ENCODE assay signal across 14 mouse cellular contexts in the genomic region with DNA sequence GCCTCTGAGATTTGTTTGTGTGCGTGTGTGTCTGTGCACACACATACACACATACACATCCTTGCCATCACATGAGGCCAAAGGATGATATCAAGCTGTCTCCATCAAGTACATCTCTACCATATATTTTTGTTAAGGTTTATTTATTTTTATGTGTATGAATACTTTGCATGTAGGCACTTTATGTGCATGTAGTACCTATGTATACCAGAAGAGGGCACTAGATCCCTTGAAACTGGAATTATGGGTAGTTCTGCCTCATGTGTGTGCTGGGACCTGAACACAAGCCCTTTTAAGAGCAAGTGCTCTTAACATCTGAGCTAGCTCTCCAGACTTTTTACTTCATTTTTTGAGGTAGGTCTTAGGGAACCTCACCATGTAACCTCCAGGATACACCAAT. TPM values are rescaled to one million over a fixed set of nuclear protein-coding genes. Genes with fewer than 3 reads are reported as not detected.
DNase-seq lines count a peak whose midpoint lies in the region; TF ChIP-seq lines count a peak whose summit lies in the region.
"Had no signal": no experiment of that assay in that cellular context is flagged by ENCODE, and none has a peak within 500 bp of the region (broad histone marks: within the 10 kb centered on the region; RNA-seq: fewer than 3 reads in every experiment).

No protein-coding gene starts in this region.

- H3K27ac ChIP-seq in layer of hippocampus, adult 2 months = no peak overlapping the region
- no peak overlapping the region for H3K27ac ChIP-seq in CH12.LX (ENCODE audit: insufficient read depth, low read depth)
- H3K27ac ChIP-seq: embryonic facial prominence, embryonic 13.5 days; heart, embryonic 15.5 days had no signal

- peaks cover 25% of the 10 kb centered on the region for H3K27me3 ChIP-seq in CH12.LX (replicated peaks)
- H3K27me3 ChIP-seq: embryonic facial prominence, embryonic 13.5 days; heart, embryonic 15.5 days had no signal

- TF ChIP-seq EP300 in CH12.LX (IDR thresholded peaks at IDR 0.05; ENCODE audit: low read length) = no peak

- H3K9me3 ChIP-seq in CH12.LX (replicated peaks; ENCODE audit: low read length) = peaks cover 4% of the 10 kb centered on the region
- H3K9me3 ChIP-seq: embryonic facial prominence, embryonic 13.5 days; heart, embryonic 15.5 days had no signal

- DNase-seq in layer of hippocampus, adult 2 months (ENCODE audit: low spot score in 2 of 2) = no peak
- DNase-seq in layer of hippocampus, postnatal 36 days = no peak
- peak; percentile 14 for DNase-seq in 416B (ENCODE audit: low read depth)
- no peak for DNase-seq in CH12.LX (ENCODE audit: extremely low read depth)
- peak; percentile 16 for DNase-seq in WW6 (ENCODE audit: low read depth, low spot score)
- DNase-seq in ovary, adult 18-20 months (ENCODE audit: low spot score) = no peak
- no peak for DNase-seq in layer of hippocampus, adult 18-20 months (ENCODE audit: low spot score in 2 of 2)
- DNase-seq: adrenal gland, adult 8-10 months; cerebellum, adult 8-10 months; kidney, adult 18-20 months; kidney, postnatal 4 days; retina, postnatal 1 day had no signal

- no peak overlapping the region for H3K4me2 ChIP-seq in CH12.LX (ENCODE audit: insufficient read depth, low read depth, poor library complexity, severe bottlenecking)
- H3K4me2 ChIP-seq: embryonic facial prominence, embryonic 13.5 days; heart, embryonic 15.5 days had no signal

- in situ Hi-C loops in CH12.LX (cut with MboI; ENCODE audit: low pct_ligation_motif_present, low pct_unique_long_range_greater_than_20kb, low sequenced_read_pairs) = no loop called here

- TF ChIP-seq CTCF in layer of hippocampus, adult 2 months (conservative IDR thresholded peaks at IDR 0.05) = peak; percentile 66
- peak; percentile 55 to 61 for TF ChIP-seq CTCF in CH12.LX (conservative IDR thresholded peaks at IDR 0.05 in 1 of 2, IDR thresholded peaks at IDR 0.05 in 1 of 2; ENCODE audit: low read depth in 2 of 2, low read length in 2 of 2)

- no peak for TF ChIP-seq POLR2A in CH12.LX (IDR thresholded peaks at IDR 0.05; ENCODE audit: low read depth, low read length)

- dilution Hi-C loops in CH12.LX (cut with MboI; ENCODE audit: extremely low pct_ligation_motif_present, extremely low pct_unique_long_range_greater_than_20kb, low sequenced_read_pairs) = no loop called here

- no peaks in the 10 kb centered on the region for H3K36me3 ChIP-seq in CH12.LX (replicated peaks in 1 of 2; ENCODE audit: control insufficient read depth in 1 of 2, insufficient read depth in 1 of 2, low read length in 1 of 2)
- H3K36me3 ChIP-seq: embryonic facial prominence, embryonic 13.5 days; heart, embryonic 15.5 days had no signal

- no peaks in the 10 kb centered on the region for H3K79me2 ChIP-seq in CH12.LX (replicated peaks; ENCODE audit: control insufficient read depth, extremely low read depth, insufficient read depth, poor library complexity, severe bottlenecking)

- H3K9ac ChIP-seq in CH12.LX (ENCODE audit: insufficient read depth, low read depth) = no peak overlapping the region
- H3K9ac ChIP-seq: embryonic facial prominence, embryonic 13.5 days; heart, embryonic 15.5 days had no signal

- TF ChIP-seq RAD21 in CH12.LX (IDR thresholded peaks at IDR 0.05; ENCODE audit: low read depth, low read length) = peak; percentile 45

- H3K4me1 ChIP-seq in CH12.LX (ENCODE audit: control insufficient read depth in 1 of 2, insufficient read depth in 2 of 2) = no peaks in the 10 kb centered on the region
- H3K4me1 ChIP-seq: embryonic facial prominence, embryonic 13.5 days; heart, embryonic 15.5 days had no signal

- H3K4me3 ChIP-seq in layer of hippocampus, adult 2 months = no peak overlapping the region
- no peak overlapping the region for H3K4me3 ChIP-seq in CH12.LX (replicated peaks in 1 of 3; ENCODE audit: low read depth in 2 of 3, low read length in 2 of 3, poor library complexity in 1 of 3)
- H3K4me3 ChIP-seq: embryonic facial prominence, embryonic 13.5 days; heart, embryonic 15.5 days had no signal

TF ChIP-seq in CH12.LX, 34 proteins besides CTCF, POLR2A, EP300 and RAD21:
- TF ChIP-seq NRF1 (IDR thresholded peaks at IDR 0.05; ENCODE audit: low read depth, low read length) (no peak), TBP (conservative IDR thresholded peaks at IDR 0.05; ENCODE audit: low read depth, low read length) (no peak), RCOR1 (conservative IDR thresholded peaks at IDR 0.05; ENCODE audit: low read depth, low read length) (no peak), SMC3 (IDR thresholded peaks at IDR 0.05; ENCODE audit: low read depth, low read length) (peak; percentile 8; the same call in 1 of the 2 replicates), TCF12 (IDR thresholded peaks at IDR 0.05; ENCODE audit: low read depth, low read length) (no peak), CHD2 (IDR thresholded peaks at IDR 0.05; ENCODE audit: low read length) (no peak), ELF1 (IDR thresholded peaks at IDR 0.05; ENCODE audit: low read depth, low read length) (no peak), GABPA (IDR thresholded peaks at IDR 0.05; ENCODE audit: insufficient replicate concordance, low read depth, low read length) (no peak)

RNA-seq across cellular contexts. Expression of gene Fstl4, which starts 38.4 kb away (rescaled TPM):
- total RNA-seq in layer of hippocampus, adult 2 months (2021) = 10 to 100 TPM; 13.8 to 14.8 TPM
- total RNA-seq in layer of hippocampus, postnatal 36 days (2021) = 10 to 100 TPM; 13.3 to 14.1 TPM
- total RNA-seq in CH12.LX (2012; rRNA removed) (not detected in 2 replicates), CH12.LX (2014; rRNA removed) (not detected in 2 replicates)
- not detected in 2 replicates for polyA plus RNA-seq in CH12.LX (2012; ENCODE audit: insufficient read length, low read depth)
- total RNA-seq in layer of hippocampus, adult 18-20 months (2021) = 10 to 100 TPM; 11.6 to 12.8 TPM

Comparison
In these comparisons a context has a peak if more than half of its experiments do, and no peak if none do; other contexts are left out.
1. DNase-seq: peak in 416B (single experiment) and WW6 (single experiment); none in layer of hippocampus, adult 2 months (0 of 2), layer of hippocampus, postnatal 36 days (0 of 2), CH12.LX (single experiment), ovary, adult 18-20 months (single experiment) and layer of hippocampus, adult 18-20 months (0 of 2).
2. RNA of gene Fstl4, which starts 38.4 kb away (total RNA-seq): 13.8 to 14.8 TPM in layer of hippocampus, adult 2 months, 13.3 to 14.1 TPM in layer of hippocampus, postnatal 36 days and 11.6 to 12.8 TPM in layer of hippocampus, adult 18-20 months; not detected in CH12.LX; every median in the first group is over 10 times any median in the second.